Mouse (Mus musculus): ENCODE data around the gene 9930104L06Rik.
"Not testable (repeated sequence)": the region's sequence is repeated elsewhere in the genome, so short reads cannot be mapped to it uniquely, and the experiment has no call there.

The 9930104L06Rik gene

GRCm38 (mm10) chr4:124936613-124937471 is at the start of gene 9930104L06Rik:
9930104L06Rik (plus strand) TSS chr4:124937048.
- peak; percentile 98 to 99 for DNase-seq (ENCODE audit: low spot score in 2 of 2)

GRCm38 (mm10) chr4:124888702-124889101 is 48.1 kb upstream of the 9930104L06Rik start:
- peak in 1 of 2 experiments; percentile 22 for DNase-seq (ENCODE audit: low spot score in 2 of 2)

- DNase-seq (ENCODE audit: low spot score in 2 of 2), result peak in 1 of 2 experiments; percentile 30
Observed at GRCm38 (mm10) chr4:124889935-124890334, 46.9 kb upstream of the 9930104L06Rik start.

GRCm38 (mm10) chr4:124890831-124891230 is 46.0 kb upstream of the 9930104L06Rik start:
- no peak for DNase-seq (ENCODE audit: low spot score in 2 of 2)

- peak in 1 of 2 experiments; percentile 21 for DNase-seq (ENCODE audit: low spot score in 2 of 2)
Observed at GRCm38 (mm10) chr4:124893769-124894168, 43.1 kb upstream of the 9930104L06Rik start.

GRCm38 (mm10) chr4:124894508-124895428 is 42.1 kb upstream of the 9930104L06Rik start:
- peak; percentile 70 to 75 for DNase-seq (ENCODE audit: low spot score in 2 of 2)

GRCm38 (mm10) chr4:124898428-124898827 is 38.4 kb upstream of the 9930104L06Rik start:
- no peak for DNase-seq (ENCODE audit: low spot score in 2 of 2)

GRCm38 (mm10) chr4:124899906-124900305 is 36.9 kb upstream of the 9930104L06Rik start:
- peak in 1 of 2 experiments; percentile 19 for DNase-seq (ENCODE audit: low spot score in 2 of 2)

GRCm38 (mm10) chr4:124905417-124905816 is 31.4 kb upstream of the 9930104L06Rik start:
- no peak for DNase-seq (ENCODE audit: low spot score in 2 of 2)

- peak; percentile 57 to 70 for DNase-seq (ENCODE audit: low spot score in 2 of 2)
Observed at GRCm38 (mm10) chr4:124905971-124906822, 30.7 kb upstream of the 9930104L06Rik start.

GRCm38 (mm10) chr4:124928102-124928501 is 8.7 kb upstream of the 9930104L06Rik start:
- DNase-seq (ENCODE audit: low spot score in 2 of 2), result no peak

- DNase-seq (ENCODE audit: low spot score in 2 of 2), result not testable (repeated sequence)
Observed at GRCm38 (mm10) chr4:124939211-124939610, 2.4 kb downstream of the 9930104L06Rik start, which contains the start of gene Cdca8. Cdca8 (minus strand) TSS chr4:124939311.

GRCm38 (mm10) chr4:124943022-124943421 is 6.2 kb downstream of the 9930104L06Rik start:
- DNase-seq (ENCODE audit: low spot score in 2 of 2), result peak; percentile 75 to 89

- DNase-seq (ENCODE audit: low spot score in 2 of 2), result no peak
Observed at GRCm38 (mm10) chr4:124943781-124944180, 6.9 kb downstream of the 9930104L06Rik start.

- no peak for DNase-seq (ENCODE audit: low spot score in 2 of 2)
Observed at GRCm38 (mm10) chr4:124944961-124945360, 8.1 kb downstream of the 9930104L06Rik start.

- DNase-seq (ENCODE audit: low spot score in 2 of 2), result peak in 1 of 2 experiments; percentile 42
Observed at GRCm38 (mm10) chr4:124949488-124949887, 12.6 kb downstream of the 9930104L06Rik start.

GRCm38 (mm10) chr4:124950181-124951035 is 13.6 kb downstream of the 9930104L06Rik start:
- no peak for DNase-seq (ENCODE audit: low spot score in 2 of 2)

GRCm38 (mm10) chr4:124951036-124951433 is 14.2 kb downstream of the 9930104L06Rik start:
- no peak for DNase-seq (ENCODE audit: low spot score in 2 of 2)

- DNase-seq (ENCODE audit: low spot score in 2 of 2), result no peak
Observed at GRCm38 (mm10) chr4:124953546-124953945, 16.7 kb downstream of the 9930104L06Rik start.

- no peak for DNase-seq (ENCODE audit: low spot score in 2 of 2)
Observed at GRCm38 (mm10) chr4:124957284-124957683, 20.4 kb downstream of the 9930104L06Rik start.

Data from right cerebral cortex, postnatal 10 days (tissue).